Mouse (Mus musculus) G1E (cell line): ENCODE results near the gene Lamtor3. TPM values are rescaled to one million over a fixed set of nuclear protein-coding genes. Genes with fewer than 3 reads are reported as not detected.

Experiments used
- ATAC-seq: 2 replicates; pipeline ENCODE4 v1.8.0; 2016; ENCODE audit warnings: mild to moderate bottlenecking; ENCODE audit not compliant: insufficient number of reproducible peaks, poor library complexity, low FRiP score, severe bottlenecking; ENCODE audit errors: extremely low read depth
- DNase-seq: peaks from one replicate; pipeline ENCODE4 v3.0.0; 2012; ENCODE audit warnings: low spot score
- H3K27me3 ChIP-seq: 2 replicates; pipeline ENCODE4 v1.6.1; 2012; ENCODE audit warnings: mild to moderate bottlenecking, low read length, inconsistent platforms; ENCODE audit not compliant: insufficient read depth
- H3K36me3 ChIP-seq: replicated peaks from 2 replicates; pipeline ENCODE3; 2012; ENCODE audit warnings: mild to moderate bottlenecking, inconsistent platforms
- H3K4me1 ChIP-seq: 2 replicates; pipeline ENCODE4 v1.6.1; 2012; ENCODE audit warnings: low read depth, low read length, inconsistent platforms, mixed read lengths; ENCODE audit not compliant: insufficient read depth
- H3K4me3 ChIP-seq: 2 replicates; pipeline ENCODE4 v1.5.1; 2012; ENCODE audit warnings: low read depth, mild to moderate bottlenecking, inconsistent platforms, low read length, moderate library complexity, mixed read lengths
- H3K9me3 ChIP-seq: replicated peaks from 2 replicates; pipeline ENCODE4 v1.6.1; 2012; ENCODE audit warnings: inconsistent platforms
- CTCF ChIP-seq: IDR thresholded peaks from 2 replicates; pipeline ENCODE4 v1.5.1; 2012; ENCODE audit warnings: low read depth, low read length, inconsistent platforms, mixed read lengths
- GATA1 ChIP-seq: IDR thresholded peaks from 2 replicates; pipeline ENCODE4 v1.6.1; 2012; ENCODE audit warnings: borderline replicate concordance, low read length, inconsistent platforms, mixed read lengths
- GATA2 ChIP-seq: IDR thresholded peaks from 2 replicates; pipeline ENCODE4 v1.6.1; 2012; ENCODE audit warnings: low read depth, low read length, inconsistent platforms, borderline replicate concordance
- POLR2AphosphoS5 ChIP-seq: IDR thresholded peaks from 2 replicates; pipeline ENCODE4 v1.6.1; 2012; ENCODE audit warnings: low read depth, low read length, inconsistent platforms; ENCODE audit not compliant: insufficient replicate concordance
- TAL1 ChIP-seq: conservative IDR thresholded peaks from 2 replicates; pipeline ENCODE4 v1.6.1; 2012; ENCODE audit warnings: low read depth, low read length, inconsistent platforms, mixed read lengths
- polyA plus RNA-seq: library from polyadenylated mRNA; stranded (reverse); fragments of >175 nt; gene quantifications from 2 replicates; pipeline ENCODE4 v1.2.3, GENCODE M21; 2012
- total RNA-seq, 2 experiments: library from RNA; stranded (forward) in 1 of 2; stranded (reverse) in 1 of 2; fragments of 200-1000 nt in 1 of 2; fragments of >200 nt in 1 of 2; fragmentation: Nextera tagmentation in 1 of 2; gene quantifications; 2 replicates each; pipeline ENCODE4 v1.2.3; 2014 to 2017

Lamtor3 gene
- total and polyA plus RNA-seq, 3 experiments: 38.4 to 233 (median 152) TPM

DNA sequence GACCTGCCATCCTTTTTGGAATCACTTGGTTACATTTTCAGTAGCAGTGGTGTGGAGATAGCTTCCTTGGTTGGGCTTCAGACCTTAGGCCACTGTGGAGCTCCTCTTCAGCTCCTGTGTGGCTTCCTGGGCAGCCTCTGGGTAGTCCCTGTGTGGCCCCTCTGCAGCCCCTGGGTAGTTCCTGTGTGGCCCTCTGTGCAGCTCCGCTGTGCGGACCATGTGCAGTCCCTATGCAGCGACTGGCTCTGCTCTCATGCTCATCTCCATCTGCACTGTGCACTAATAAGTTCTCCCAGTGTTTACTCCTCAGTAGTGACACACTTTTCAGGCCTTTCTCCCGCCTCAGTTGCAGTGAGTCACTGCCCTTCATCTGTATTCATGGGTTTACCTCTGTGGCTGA is 26.2 kb upstream of the Lamtor3 start:
- Histone ChIP-seq H3K4me1 (peaks cover 21% of the 10 kb centered on the region), H3K27me3 (no peaks in the 10 kb centered on the region), H3K4me3 (no peak overlapping the region), H3K36me3 (peaks cover 76% of the 10 kb centered on the region), H3K9me3 (peaks cover 3% of the 10 kb centered on the region)
- TF ChIP-seq GATA2 (no peak), CTCF (no peak), POLR2AphosphoS5 (no peak), TAL1 (no peak), GATA1 (no peak)
- DNase-seq (no peak), ATAC-seq (no peak)

DNA sequence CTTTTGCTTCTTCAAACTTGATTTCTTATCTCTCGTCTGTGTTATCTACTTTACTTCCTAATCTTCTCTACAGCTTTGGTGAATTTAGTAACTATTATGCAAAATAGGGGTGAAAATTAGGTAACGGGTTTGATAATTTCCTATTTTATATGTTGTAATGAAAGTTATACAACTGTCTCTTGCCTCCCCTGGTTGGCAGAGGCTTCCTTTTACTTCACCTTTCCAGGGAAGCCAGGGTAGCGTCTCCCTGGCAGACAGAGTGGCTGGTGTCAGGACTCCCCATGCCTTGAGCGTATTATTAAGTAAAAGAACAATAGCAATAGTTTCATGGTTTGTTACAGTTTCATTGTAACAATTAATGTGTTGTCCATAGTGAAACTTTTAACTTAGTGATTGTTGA is 24.5 kb upstream of the Lamtor3 start:
- no peak for ATAC-seq
- Histone ChIP-seq H3K9me3 (peaks cover 3% of the 10 kb centered on the region), H3K27me3 (no peaks in the 10 kb centered on the region), H3K36me3 (peaks cover 78% of the 10 kb centered on the region), H3K4me1 (peaks cover 28% of the 10 kb centered on the region), H3K4me3 (no peak overlapping the region)
- TF ChIP-seq TAL1 (no peak), CTCF (no peak), GATA1 (no peak), GATA2 (no peak), POLR2AphosphoS5 (no peak)
- DNase-seq: no peak

- no peaks in the 10 kb centered on the region for H3K9me3 ChIP-seq
- TF ChIP-seq POLR2AphosphoS5 (no peak), TAL1 (no peak), GATA2 (no peak), CTCF (no peak), GATA1 (no peak)
- H3K4me1 ChIP-seq: peaks cover 28% of the 10 kb centered on the region
- no peak overlapping the region for H3K4me3 ChIP-seq
- no peaks in the 10 kb centered on the region for H3K27me3 ChIP-seq
- DNase-seq (no peak), ATAC-seq (no peak)
- H3K36me3 ChIP-seq: peaks cover 76% of the 10 kb centered on the region
Measured at GRCm38 (mm10) chr3:137895196-137895595, 23.1 kb upstream of the Lamtor3 start.

- peaks cover 24% of the 10 kb centered on the region for H3K4me1 ChIP-seq
- no peak for TF ChIP-seq CTCF
- TF ChIP-seq GATA1: no peak
- TF ChIP-seq TAL1: no peak
- no peak for TF ChIP-seq POLR2AphosphoS5
- TF ChIP-seq GATA2: no peak
- H3K27me3 ChIP-seq: no peaks in the 10 kb centered on the region
- H3K9me3 ChIP-seq: no peaks in the 10 kb centered on the region
- H3K36me3 ChIP-seq: peaks cover 82% of the 10 kb centered on the region
- no peak for ATAC-seq
- no peak for DNase-seq
- no peak overlapping the region for H3K4me3 ChIP-seq
Measured at GRCm38 (mm10) chr3:137896386-137896785, 21.9 kb upstream of the Lamtor3 start.

GRCm38 (mm10) chr3:137896867-137897266 is 21.4 kb upstream of the Lamtor3 start:
- H3K4me3 ChIP-seq: no peak overlapping the region
- ATAC-seq (no peak), DNase-seq (no peak)
- no peak for TF ChIP-seq GATA1
- no peaks in the 10 kb centered on the region for H3K9me3 ChIP-seq
- peaks cover 20% of the 10 kb centered on the region for H3K4me1 ChIP-seq
- no peaks in the 10 kb centered on the region for H3K27me3 ChIP-seq
- peaks cover 84% of the 10 kb centered on the region for H3K36me3 ChIP-seq

GRCm38 (mm10) chr3:137897685-137898084 is 20.6 kb upstream of the Lamtor3 start:
- ATAC-seq (no peak; the same call in 1 of the 2 replicates), DNase-seq (no peak)
- H3K4me1 ChIP-seq: peaks cover 16% of the 10 kb centered on the region
- H3K36me3 ChIP-seq: peaks cover 85% of the 10 kb centered on the region
- TF ChIP-seq GATA1 (no peak), CTCF (no peak), POLR2AphosphoS5 (no peak), GATA2 (no peak)
- H3K4me3 ChIP-seq: no peak overlapping the region
- H3K27me3 ChIP-seq: no peaks in the 10 kb centered on the region
- no peaks in the 10 kb centered on the region for H3K9me3 ChIP-seq

GRCm38 (mm10) chr3:137900149-137900548 is 18.2 kb upstream of the Lamtor3 start:
- Histone ChIP-seq H3K36me3 (peaks cover 83% of the 10 kb centered on the region), H3K9me3 (no peaks in the 10 kb centered on the region), H3K4me3 (no peak overlapping the region), H3K27me3 (no peaks in the 10 kb centered on the region), H3K4me1 (peaks cover 16% of the 10 kb centered on the region)
- no peak for TF ChIP-seq GATA2
- no peak for TF ChIP-seq POLR2AphosphoS5
- TF ChIP-seq CTCF: no peak
- TF ChIP-seq TAL1: no peak
- TF ChIP-seq GATA1: no peak
- DNase-seq (no peak), ATAC-seq (no peak)
